Mouse (Mus musculus) olfactory bulb, adult 2 months (tissue): ENCODE measurements around the gene Slc35c2.

Experiments used
- CTCF ChIP-seq: fragments of 200-500 bp; IDR thresholded peaks from 2 replicates; pipeline ENCODE4 v1.5.1; 2012; ENCODE audit warnings: low read depth, mild to moderate bottlenecking, low read length, moderate library complexity; ENCODE audit not compliant: insufficient read depth
- POLR2A ChIP-seq: fragments of 200-500 bp; IDR thresholded peaks from 2 replicates; pipeline ENCODE4 v1.6.1; 2012; ENCODE audit warnings: mild to moderate bottlenecking, low read depth, low read length, moderate library complexity; ENCODE audit not compliant: insufficient read depth

DNA sequence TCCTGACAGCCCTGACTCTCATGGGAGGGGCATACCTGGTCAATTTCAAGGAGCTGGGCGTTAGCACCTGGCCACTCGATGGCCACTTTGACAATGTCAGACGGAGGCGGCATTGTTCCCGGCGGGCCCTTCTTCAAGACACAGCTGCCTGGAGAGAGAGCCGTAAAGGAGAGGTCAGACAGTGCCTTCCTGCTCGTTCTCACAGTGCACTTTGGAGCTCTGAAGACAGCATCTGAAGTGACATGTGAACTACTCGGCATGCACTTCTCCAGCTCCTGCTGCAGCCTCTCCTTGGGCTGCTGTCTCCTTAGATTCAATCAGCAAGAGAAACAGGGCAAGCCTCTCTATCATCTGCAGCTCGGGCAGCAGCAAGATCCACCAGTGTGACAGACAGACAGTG is 28.5 kb upstream of the Slc35c2 start:
- no peak for TF ChIP-seq CTCF
- no peak for TF ChIP-seq POLR2A
